Mouse (Mus musculus): ENCODE measurements at regions not wholly inside any gene's neighbourhood (a gene's known extent, or its start where the extent isn't known, plus 50 kb on each side); places are given as distances from the start of the nearest gene placed in this dataset.
A peak's percentile ranks its signal among the peaks of the same experiment; 100 is the strongest.

DNA sequence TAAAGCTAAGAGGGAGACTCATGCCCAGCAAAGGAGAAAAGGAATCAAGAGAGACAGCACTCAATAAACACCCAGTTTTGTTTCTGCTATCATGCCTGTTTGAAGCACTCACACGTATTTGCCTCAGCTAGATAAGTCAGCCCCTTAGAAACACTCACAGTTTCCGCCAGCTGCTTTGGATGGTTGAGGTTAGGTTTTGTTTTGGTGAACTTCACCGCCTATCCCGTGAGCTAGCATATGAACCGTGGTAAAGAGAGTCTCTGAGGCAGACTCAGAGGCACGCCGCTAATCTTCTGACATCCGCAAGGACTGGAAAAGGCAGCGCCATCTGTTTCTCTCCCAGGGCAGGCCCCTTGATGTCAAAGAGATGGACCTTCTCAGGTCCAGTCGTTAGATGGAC lies 73.2 kb upstream of the Prdm1 start:
- Histone ChIP-seq H3K36me3 (ENCODE audit: control insufficient read depth, insufficient read depth, low read length) (no peaks in the 10 kb centered on the region), H3K27me3 (replicated peaks; ENCODE audit: control insufficient read depth, insufficient read depth, low read length) (no peaks in the 10 kb centered on the region), H3K4me1 (ENCODE audit: control insufficient read depth, insufficient read depth, low read length) (no peaks in the 10 kb centered on the region; the same call in 1 of the 2 replicates), H3K4me3 (ENCODE audit: insufficient read depth, low read depth, low read length) (no peak overlapping the region), H3K27ac (ENCODE audit: insufficient read depth, low read depth, low read length) (no peak overlapping the region)
- 80% methylated on average over 10 of the region's 10 CpGs for WGBS
- DNase-seq: no peak
- TF ChIP-seq POLR2A (IDR thresholded peaks at IDR 0.05; ENCODE audit: low read depth, low read length): no peak

GRCm38 (mm10) chr10:44599964-44600334 lies 71.6 kb upstream of the Prdm1 start:
- WGBS: 32% methylated on average over 4 of the region's 4 CpGs
- Histone ChIP-seq H3K27me3 (replicated peaks; ENCODE audit: control insufficient read depth, insufficient read depth, low read length) (no peaks in the 10 kb centered on the region), H3K4me3 (ENCODE audit: insufficient read depth, low read depth, low read length) (no peak overlapping the region), H3K27ac (ENCODE audit: insufficient read depth, low read depth, low read length) (no peak overlapping the region), H3K4me1 (ENCODE audit: control insufficient read depth, insufficient read depth, low read length) (no peaks in the 10 kb centered on the region; the same call in 1 of the 2 replicates), H3K36me3 (ENCODE audit: control insufficient read depth, insufficient read depth, low read length) (no peaks in the 10 kb centered on the region)
- no peak for DNase-seq
- no peak for TF ChIP-seq POLR2A (IDR thresholded peaks at IDR 0.05; ENCODE audit: low read depth, low read length)
- no peak for TF ChIP-seq CTCF (conservative IDR thresholded peaks at IDR 0.05; ENCODE audit: insufficient read depth, insufficient read length, low read depth, low read length)

DNA sequence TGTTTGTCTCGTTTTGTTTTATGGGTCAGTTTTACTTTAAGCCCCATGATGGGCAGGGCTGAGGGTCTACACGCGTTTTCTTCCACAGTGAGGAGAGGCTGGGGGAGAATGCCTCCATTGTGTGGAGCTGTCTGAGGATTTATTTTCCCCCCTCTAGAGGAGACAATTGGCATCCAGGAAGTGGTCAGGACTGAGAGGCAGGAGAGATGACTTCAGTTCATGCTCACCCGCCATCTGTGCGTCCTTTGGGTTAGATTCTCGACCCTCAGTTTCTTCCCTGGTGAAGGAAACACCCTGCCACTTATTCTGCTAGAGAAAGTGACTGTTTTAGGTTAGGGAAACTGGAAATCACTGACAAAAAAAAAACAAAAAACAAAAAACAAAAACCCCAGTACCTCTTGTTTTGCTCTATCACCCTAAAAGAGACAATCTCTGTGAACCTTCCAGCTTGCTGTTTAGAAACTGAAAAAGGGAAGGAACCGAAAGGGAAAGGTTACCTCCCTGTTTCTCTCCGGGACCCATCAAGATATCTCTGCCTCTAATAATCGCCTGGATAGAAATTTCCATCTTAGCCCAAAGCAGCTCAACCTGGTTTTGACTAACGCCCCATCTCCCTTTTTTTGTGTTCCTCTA lies 71.1 kb upstream of the Prdm1 start:
- H3K27me3 ChIP-seq (replicated peaks; ENCODE audit: control insufficient read depth, insufficient read depth, low read length): no peaks in the 10 kb centered on the region
- H3K4me3 ChIP-seq (ENCODE audit: insufficient read depth, low read depth, low read length): no peak overlapping the region
- no peak for TF ChIP-seq CTCF (conservative IDR thresholded peaks at IDR 0.05; ENCODE audit: insufficient read depth, insufficient read length, low read depth, low read length)
- TF ChIP-seq POLR2A (IDR thresholded peaks at IDR 0.05; ENCODE audit: low read depth, low read length): no peak
- H3K27ac ChIP-seq (ENCODE audit: insufficient read depth, low read depth, low read length): no peak overlapping the region
- no peaks in the 10 kb centered on the region for H3K36me3 ChIP-seq (ENCODE audit: control insufficient read depth, insufficient read depth, low read length)
- 69% methylated on average over 10 of the region's 10 CpGs for WGBS
- H3K4me1 ChIP-seq (ENCODE audit: control insufficient read depth, insufficient read depth, low read length): no peaks in the 10 kb centered on the region
- DNase-seq: no peak

GRCm38 (mm10) chr10:44598615-44599014 lies 70.3 kb upstream of the Prdm1 start:
- Histone ChIP-seq H3K27me3 (replicated peaks; ENCODE audit: control insufficient read depth, insufficient read depth, low read length) (no peaks in the 10 kb centered on the region), H3K27ac (ENCODE audit: insufficient read depth, low read depth, low read length) (no peak overlapping the region), H3K4me1 (ENCODE audit: control insufficient read depth, insufficient read depth, low read length) (no peaks in the 10 kb centered on the region), H3K36me3 (ENCODE audit: control insufficient read depth, insufficient read depth, low read length) (no peaks in the 10 kb centered on the region), H3K4me3 (ENCODE audit: insufficient read depth, low read depth, low read length) (no peak overlapping the region)
- TF ChIP-seq CTCF (conservative IDR thresholded peaks at IDR 0.05; ENCODE audit: insufficient read depth, insufficient read length, low read depth, low read length) (no peak), POLR2A (IDR thresholded peaks at IDR 0.05; ENCODE audit: low read depth, low read length) (no peak)
- DNase-seq: no peak
- 96% methylated on average over 3 of the region's 3 CpGs for WGBS

- Histone ChIP-seq H3K4me1 (ENCODE audit: control insufficient read depth, insufficient read depth, low read length) (no peaks in the 10 kb centered on the region), H3K27ac (ENCODE audit: insufficient read depth, low read depth, low read length) (no peak overlapping the region), H3K36me3 (ENCODE audit: control insufficient read depth, insufficient read depth, low read length) (no peaks in the 10 kb centered on the region), H3K27me3 (replicated peaks; ENCODE audit: control insufficient read depth, insufficient read depth, low read length) (no peaks in the 10 kb centered on the region), H3K4me3 (ENCODE audit: insufficient read depth, low read depth, low read length) (no peak overlapping the region)
- DNase-seq: no peak
- TF ChIP-seq POLR2A (IDR thresholded peaks at IDR 0.05; ENCODE audit: low read depth, low read length) (no peak), CTCF (conservative IDR thresholded peaks at IDR 0.05; ENCODE audit: insufficient read depth, insufficient read length, low read depth, low read length) (no peak)
- WGBS: 73% methylated on average over 2 of the region's 2 CpGs
These were observed 67.6 kb upstream of the Prdm1 start for GRCm38 (mm10) chr10:44595932-44596331.

DNA sequence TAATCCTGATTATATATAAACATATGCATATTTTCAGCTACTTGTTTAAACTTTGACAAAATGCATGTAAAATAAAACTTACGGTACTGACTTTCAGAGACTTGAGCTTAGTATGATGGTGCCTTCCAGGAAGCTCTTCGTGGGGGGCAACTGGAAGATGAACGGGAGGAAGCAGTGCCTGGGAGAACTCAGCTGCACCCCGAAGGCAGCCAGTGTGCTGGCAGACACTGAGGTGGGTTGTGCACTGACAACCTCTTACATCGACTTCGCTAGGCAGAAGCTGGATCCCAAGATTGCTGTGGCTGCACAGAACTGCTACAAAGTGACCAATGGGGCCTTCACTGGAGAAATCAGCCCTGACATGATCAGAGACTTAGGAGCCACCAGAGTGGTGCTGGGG lies 61.5 kb upstream of the Prdm1 start:
- no peaks in the 10 kb centered on the region for H3K36me3 ChIP-seq (ENCODE audit: control insufficient read depth, insufficient read depth, low read length)
- no peak overlapping the region for H3K27ac ChIP-seq (ENCODE audit: insufficient read depth, low read depth, low read length)
- 92% methylated on average over 6 of the region's 6 CpGs for WGBS
- H3K27me3 ChIP-seq (replicated peaks; ENCODE audit: control insufficient read depth, insufficient read depth, low read length): no peaks in the 10 kb centered on the region
- H3K4me3 ChIP-seq (ENCODE audit: insufficient read depth, low read depth, low read length): no peak overlapping the region
- DNase-seq: no peak
- no peaks in the 10 kb centered on the region for H3K4me1 ChIP-seq (ENCODE audit: control insufficient read depth, insufficient read depth, low read length)
- TF ChIP-seq POLR2A (IDR thresholded peaks at IDR 0.05; ENCODE audit: low read depth, low read length) (no peak), CTCF (conservative IDR thresholded peaks at IDR 0.05; ENCODE audit: insufficient read depth, insufficient read length, low read depth, low read length) (no peak)

GRCm38 (mm10) chr10:44589352-44589751 lies 61.1 kb upstream of the Prdm1 start:
- no peak for TF ChIP-seq CTCF (conservative IDR thresholded peaks at IDR 0.05; ENCODE audit: insufficient read depth, insufficient read length, low read depth, low read length)
- TF ChIP-seq POLR2A (IDR thresholded peaks at IDR 0.05; ENCODE audit: low read depth, low read length): no peak
- Histone ChIP-seq H3K4me3 (ENCODE audit: insufficient read depth, low read depth, low read length) (no peak overlapping the region), H3K27me3 (replicated peaks; ENCODE audit: control insufficient read depth, insufficient read depth, low read length) (no peaks in the 10 kb centered on the region), H3K27ac (ENCODE audit: insufficient read depth, low read depth, low read length) (no peak overlapping the region), H3K4me1 (ENCODE audit: control insufficient read depth, insufficient read depth, low read length) (no peaks in the 10 kb centered on the region), H3K36me3 (ENCODE audit: control insufficient read depth, insufficient read depth, low read length) (no peaks in the 10 kb centered on the region)
- DNase-seq: peak; percentile 44

Measured in kidney, adult 2 months (tissue).